Mouse (Mus musculus) limb, embryonic 10.5 days (tissue): ENCODE measurements around the gene Mid1. TPM values are rescaled to one million over a fixed set of nuclear protein-coding genes. Genes with fewer than 3 reads are reported as not detected.
A peak's percentile ranks its signal among the peaks of the same experiment; 100 is the strongest.
"Not testable (repeated sequence)": the region's sequence is repeated elsewhere in the genome, so short reads cannot be mapped to it uniquely, and the experiment has no call there.

Experiments used
- DNase-seq: peaks from one replicate; pipeline ENCODE4 v3.0.0-alpha.2; 2017; ENCODE audit warnings: low spot score
- H3K27ac ChIP-seq: fragments of 300-500 bp; sonication (generic); 2 replicates; pipeline ENCODE4 v1.5.1; 2016; ENCODE audit warnings: mild to moderate bottlenecking
- H3K27me3 ChIP-seq: fragments of 300-500 bp; sonication (generic); 2 replicates; pipeline ENCODE4 v1.6.1; 2016; ENCODE audit warnings: low read depth, mild to moderate bottlenecking; ENCODE audit not compliant: poor library complexity, severe bottlenecking
- H3K36me3 ChIP-seq: fragments of 300-500 bp; sonication (generic); 2 replicates; pipeline ENCODE4 v1.6.1; 2016; ENCODE audit warnings: mild to moderate bottlenecking, moderate library complexity
- H3K4me1 ChIP-seq: fragments of 300-500 bp; sonication (generic); 2 replicates; pipeline ENCODE4 v1.6.1; 2016
- H3K4me3 ChIP-seq: fragments of 300-500 bp; sonication (generic); 2 replicates; pipeline ENCODE4 v1.5.1; 2016; ENCODE audit warnings: mild to moderate bottlenecking, moderate library complexity
- H3K9me3 ChIP-seq: fragments of 300-500 bp; sonication (generic); replicated peaks from 2 replicates; pipeline ENCODE4 v1.6.1; 2016; ENCODE audit warnings: mild to moderate bottlenecking
- WGBS: fragments of 180-500 bp; shearing (Covaris S2); methylation state at CpG from one replicate; pipeline ENCODE4 v1.1.7; 2016; 5-methylcytosine and 5-hydroxymethylcytosine counted together
- polyA plus RNA-seq: library from polyadenylated mRNA; unstranded; fragments of >200 nt; fragmentation: Nextera tagmentation; extraction: Ambion mirVana; gene quantifications from 2 replicates; pipeline ENCODE4 v1.2.1, GENCODE M21; 2016

The Mid1 gene
- polyA plus RNA-seq, 1 experiment from 2014 or later, result 12.0 TPM

GRCm38 (mm10) chrX:170017333-170018245 is 332.6 kb downstream of the Mid1 start:
- not testable (repeated sequence) for H3K27me3 ChIP-seq, H3K4me1 ChIP-seq, H3K4me3 ChIP-seq, H3K27ac ChIP-seq
- peaks cover 13% of the 10 kb centered on the region for H3K9me3 ChIP-seq
- peaks cover 64% of the 10 kb centered on the region for H3K36me3 ChIP-seq
- DNase-seq, result peak; percentile 92
- WGBS, result 67% methylated on average over 27 of the region's 27 CpGs

DNA sequence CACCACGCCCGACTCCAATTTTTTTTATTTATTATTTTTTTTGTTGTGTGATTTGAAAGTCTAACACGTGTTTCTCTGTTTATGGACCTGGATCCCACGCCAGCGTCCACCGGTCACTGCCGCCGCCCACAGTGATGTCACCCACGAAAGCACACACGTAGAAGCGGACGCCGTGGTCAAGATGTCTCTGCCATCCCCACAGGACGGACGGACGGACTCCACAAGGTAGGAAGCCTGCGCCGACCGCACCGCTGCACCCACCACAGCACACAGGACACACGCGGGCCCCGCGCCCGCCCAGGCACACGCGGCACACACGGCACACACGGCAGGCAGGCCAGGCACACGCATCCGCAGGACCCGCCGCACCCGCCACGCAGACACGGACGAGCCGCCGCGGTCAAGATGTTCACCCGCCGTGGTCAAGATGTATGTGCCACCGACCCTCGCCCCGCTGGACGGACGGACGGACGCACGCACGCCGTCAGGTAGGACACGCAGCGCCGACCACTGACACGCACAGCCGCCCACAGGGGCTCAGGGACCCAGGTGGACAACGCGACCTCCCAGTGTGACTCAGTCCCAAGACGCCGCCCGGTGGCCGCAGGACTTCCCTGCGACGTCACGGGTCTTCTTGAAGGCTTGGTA is 333.7 kb downstream of the Mid1 start:
- peak; percentile 71 for DNase-seq
- Histone ChIP-seq H3K9me3 (peaks cover 13% of the 10 kb centered on the region), H3K36me3 (peaks cover 64% of the 10 kb centered on the region)
- 87% methylated on average over 66 of the region's 66 CpGs for WGBS
- not testable (repeated sequence) for H3K27ac ChIP-seq, H3K4me3 ChIP-seq, H3K27me3 ChIP-seq, H3K4me1 ChIP-seq

DNA sequence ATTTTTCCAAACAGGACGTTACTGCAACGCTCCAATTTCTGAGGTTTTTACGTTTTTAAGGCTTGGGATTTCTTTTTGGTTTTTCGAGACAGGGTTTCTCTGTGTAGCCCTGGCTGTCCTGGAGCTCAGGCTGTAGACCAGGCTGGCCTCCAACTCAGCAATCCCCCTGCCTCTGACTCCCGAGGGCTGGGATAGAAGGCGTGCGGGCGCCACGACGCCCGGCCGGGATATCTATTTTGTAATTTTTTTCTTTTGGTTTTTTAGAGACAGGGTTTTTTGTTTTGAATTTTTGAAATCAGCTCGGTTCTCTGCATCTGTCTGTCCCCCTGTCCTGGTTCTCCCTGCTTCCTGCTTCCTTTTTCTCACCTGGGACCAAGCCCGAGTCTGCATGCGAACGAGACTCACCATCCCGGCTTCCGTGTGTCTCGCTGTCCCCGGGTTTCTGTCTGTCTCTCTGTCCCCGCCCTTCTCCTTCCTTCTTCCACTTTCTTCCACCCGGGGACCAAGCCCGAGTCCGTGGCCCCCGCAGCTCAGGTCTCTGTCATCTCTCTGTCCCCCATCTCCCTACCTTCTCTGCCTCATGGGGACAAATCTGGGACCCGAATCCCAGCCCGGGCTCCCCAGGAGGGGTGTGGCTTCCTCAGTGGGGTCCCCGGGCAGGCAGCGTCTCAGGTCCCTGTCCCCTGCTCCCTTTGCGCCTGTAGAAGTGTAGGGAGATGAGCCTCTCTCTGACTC is 334.4 kb downstream of the Mid1 start:
- H3K36me3 ChIP-seq, result peaks cover 62% of the 10 kb centered on the region
- WGBS, result 87% methylated on average over 30 of the region's 30 CpGs
- peak; percentile 71 for DNase-seq
- H3K27me3 ChIP-seq, H3K27ac ChIP-seq, H3K4me3 ChIP-seq, H3K4me1 ChIP-seq: not testable (repeated sequence)
- peaks cover 13% of the 10 kb centered on the region for H3K9me3 ChIP-seq

GRCm38 (mm10) chrX:170019954-170020689 is 335.1 kb downstream of the Mid1 start:
- Histone ChIP-seq H3K9me3 (peaks cover 13% of the 10 kb centered on the region), H3K36me3 (peaks cover 62% of the 10 kb centered on the region)
- H3K27ac ChIP-seq, DNase-seq, H3K4me1 ChIP-seq, H3K27me3 ChIP-seq, H3K4me3 ChIP-seq: not testable (repeated sequence)
- WGBS, result 61% methylated on average over 14 of the region's 14 CpGs

GRCm38 (mm10) chrX:170020690-170021050 is 335.7 kb downstream of the Mid1 start:
- 55% methylated on average over 9 of the region's 9 CpGs for WGBS
- H3K4me3 ChIP-seq, H3K27ac ChIP-seq, H3K27me3 ChIP-seq, H3K4me1 ChIP-seq: not testable (repeated sequence)
- peaks cover 13% of the 10 kb centered on the region for H3K9me3 ChIP-seq
- DNase-seq, result peak; percentile 74
- H3K36me3 ChIP-seq, result peaks cover 62% of the 10 kb centered on the region

DNA sequence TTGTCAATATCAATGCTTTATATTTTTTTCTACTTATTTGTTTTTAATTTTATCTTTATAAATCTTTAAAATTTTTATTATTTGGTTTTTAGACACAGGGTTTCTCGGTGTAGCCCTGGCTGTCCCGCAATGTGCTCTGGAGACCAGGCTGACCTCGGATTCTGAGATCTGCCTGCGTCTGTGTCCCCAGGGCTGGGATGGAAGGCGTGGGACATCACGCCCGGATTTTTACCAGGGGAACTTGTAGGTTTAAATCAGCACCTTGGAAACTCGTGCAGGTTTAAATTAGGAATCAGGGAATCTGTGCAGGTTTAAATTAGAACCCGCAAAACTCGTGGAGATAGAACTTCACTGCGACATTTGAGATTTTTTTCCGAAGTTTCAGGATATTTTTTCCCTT is 336.2 kb downstream of the Mid1 start:
- H3K27ac ChIP-seq, H3K4me1 ChIP-seq, H3K27me3 ChIP-seq, H3K4me3 ChIP-seq: not testable (repeated sequence)
- DNase-seq, result peak; percentile 55
- peaks cover 58% of the 10 kb centered on the region for H3K36me3 ChIP-seq
- 80% methylated on average over 12 of the region's 12 CpGs for WGBS
- H3K9me3 ChIP-seq, result peaks cover 13% of the 10 kb centered on the region

- not testable (repeated sequence) for H3K27ac ChIP-seq, H3K4me1 ChIP-seq, H3K4me3 ChIP-seq, H3K27me3 ChIP-seq
- peaks cover 13% of the 10 kb centered on the region for H3K9me3 ChIP-seq
- peaks cover 53% of the 10 kb centered on the region for H3K36me3 ChIP-seq
- DNase-seq, result peak; percentile 74
- 54% methylated on average over 15 of the region's 15 CpGs for WGBS
Observed at GRCm38 (mm10) chrX:170021750-170022461, 336.9 kb downstream of the Mid1 start.

Other genes with a start within 250 kb of the Mid1 start
- gene 4933400A11Rik, start 94.4 kb downstream of the Mid1 start, polyA plus RNA-seq, result not detected in 2 replicates